Mouse (Mus musculus): ENCODE results near the gene Cd151.

DNA sequence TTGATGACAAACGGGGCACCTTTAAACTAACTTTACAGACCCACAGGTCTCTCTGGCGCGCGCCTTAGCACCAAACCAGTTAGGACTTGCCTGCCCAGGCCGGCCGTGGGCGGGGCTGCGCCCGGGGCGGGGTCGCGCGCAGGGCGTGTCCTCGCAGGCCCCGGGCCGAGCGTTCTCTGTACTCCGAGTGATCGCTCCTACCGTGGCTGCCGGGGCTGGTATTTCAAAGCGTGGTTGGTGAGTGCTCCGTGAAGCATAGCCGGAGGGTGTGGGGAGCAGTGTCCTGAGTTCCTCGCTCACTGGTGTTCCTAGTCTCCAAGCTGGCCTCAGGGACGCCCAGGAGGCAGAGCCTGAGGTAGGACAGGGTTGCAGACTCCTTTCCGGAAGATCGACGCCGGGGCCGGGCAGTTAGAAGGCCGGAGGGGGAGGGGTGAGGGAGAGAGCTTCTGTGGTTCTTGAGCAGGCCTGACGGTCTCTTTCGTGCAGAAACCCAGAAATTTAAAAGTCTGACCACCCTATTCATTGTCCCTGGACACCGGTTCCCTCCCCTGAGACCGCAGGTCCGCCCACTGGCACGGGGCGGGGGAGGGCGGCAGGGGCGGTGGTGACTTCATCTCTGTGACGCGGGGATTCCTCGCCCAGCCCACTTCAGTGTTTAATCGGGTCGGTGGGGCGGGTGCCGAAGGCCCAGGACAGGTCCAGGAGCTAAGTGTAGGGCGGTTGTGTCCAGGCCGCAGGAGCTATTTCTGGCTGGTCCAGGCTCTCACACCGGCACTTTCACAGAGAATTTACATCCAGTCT is at the start of gene Cd151:
- no peak for TF ChIP-seq CTCF (IDR thresholded peaks at IDR 0.05; ENCODE audit: borderline replicate concordance, insufficient read depth, low read length)
- TF ChIP-seq POLR2A (IDR thresholded peaks at IDR 0.05; ENCODE audit: low read depth, low read length) = peak; percentile 87
